Mouse (Mus musculus): ENCODE data around the gene Vps13c. TPM values are rescaled to one million over a fixed set of nuclear protein-coding genes. Genes with fewer than 3 reads are reported as not detected.

The Vps13c gene
- polyA plus RNA-seq, 1 experiment, result 3.2 TPM

DNA sequence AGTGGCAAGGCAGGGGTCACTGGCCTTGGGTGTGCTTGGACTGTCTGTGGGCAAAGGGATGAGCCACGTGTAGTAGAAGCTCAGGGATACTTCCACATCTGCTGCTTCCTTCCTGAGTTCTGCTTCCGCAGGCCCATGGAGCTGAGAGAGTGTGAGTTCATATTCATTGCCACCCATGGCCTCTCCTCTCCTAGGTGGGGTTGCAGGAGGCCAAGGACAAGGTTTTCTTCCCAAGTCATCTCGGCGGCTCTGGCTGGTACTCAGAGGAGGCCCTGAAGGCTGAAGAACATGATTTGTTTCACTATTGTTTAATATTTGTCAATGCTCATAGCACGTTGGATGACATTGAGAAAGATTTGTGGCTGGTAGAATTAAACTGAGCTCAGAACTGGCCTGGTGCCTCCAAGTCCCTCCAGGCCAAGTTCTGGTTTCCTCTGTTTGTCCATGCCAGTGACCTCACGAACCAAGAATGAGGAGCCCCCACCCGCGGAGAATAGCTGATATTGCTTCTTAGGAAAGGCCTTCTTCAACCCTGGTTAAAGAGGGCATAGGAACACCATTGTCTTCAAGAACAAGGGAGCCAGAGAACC is 180.7 kb downstream of the Vps13c start:
- no peaks in the 10 kb centered on the region for H3K27me3 ChIP-seq (ENCODE audit: control insufficient read depth, insufficient read depth, low read length)
- H3K27ac ChIP-seq (ENCODE audit: control insufficient read depth, insufficient read depth, low read depth, low read length), result no peak overlapping the region
- no peaks in the 10 kb centered on the region; the same call in 1 of the 2 replicates for H3K4me1 ChIP-seq (ENCODE audit: control insufficient read depth, insufficient read depth, low read length)
- TF ChIP-seq CTCF (IDR thresholded peaks at IDR 0.05; ENCODE audit: control insufficient read depth, insufficient read depth, insufficient replicate concordance, low read depth, low read length) (no peak), POLR2A (IDR thresholded peaks at IDR 0.05; ENCODE audit: control insufficient read depth, low read depth, low read length) (no peak)
- no peaks in the 10 kb centered on the region for H3K36me3 ChIP-seq (ENCODE audit: control insufficient read depth, insufficient read depth, low read length)
- no peak overlapping the region for H3K4me3 ChIP-seq (ENCODE audit: control insufficient read depth, low read depth, low read length)

DNA sequence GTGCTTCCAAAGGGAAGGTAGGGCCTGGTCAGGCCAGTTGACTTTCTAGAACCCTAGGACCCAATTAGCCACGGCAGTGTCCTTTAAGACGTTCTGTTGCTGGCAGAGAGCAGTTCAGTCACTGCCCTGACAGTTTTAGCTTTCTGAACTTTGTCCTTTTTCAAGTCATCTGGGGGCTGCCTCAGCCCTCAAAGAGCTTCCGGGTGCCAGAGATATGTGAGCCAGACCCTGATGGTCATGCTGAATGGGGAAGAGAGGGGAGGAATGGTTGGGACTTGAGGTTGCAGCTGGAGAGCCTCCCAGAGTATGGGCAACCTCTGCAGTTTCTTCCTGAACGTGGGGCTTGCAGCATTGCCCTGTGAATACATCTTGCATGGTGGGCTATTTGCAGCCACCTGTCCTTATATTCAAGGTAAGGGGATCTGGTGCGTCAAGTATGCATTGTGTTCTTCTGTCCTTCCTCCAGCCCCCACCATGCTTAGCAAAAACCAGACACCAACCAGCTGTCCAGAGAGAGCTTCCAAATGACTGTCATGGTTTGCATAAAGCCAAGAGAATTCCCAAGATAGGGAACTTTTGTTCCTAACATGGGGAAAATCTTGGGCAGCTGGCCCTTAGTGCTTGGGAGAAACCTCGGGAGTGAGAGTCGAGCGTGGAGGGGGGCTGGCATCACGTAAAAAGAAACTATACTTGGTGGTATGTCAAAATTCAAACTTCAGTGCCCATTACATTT is 182.3 kb downstream of the Vps13c start:
- H3K4me3 ChIP-seq (ENCODE audit: control insufficient read depth, low read depth, low read length), result no peak overlapping the region
- no peaks in the 10 kb centered on the region for H3K36me3 ChIP-seq (ENCODE audit: control insufficient read depth, insufficient read depth, low read length)
- TF ChIP-seq CTCF (IDR thresholded peaks at IDR 0.05; ENCODE audit: control insufficient read depth, insufficient read depth, insufficient replicate concordance, low read depth, low read length) (no peak), POLR2A (IDR thresholded peaks at IDR 0.05; ENCODE audit: control insufficient read depth, low read depth, low read length) (no peak)
- no peaks in the 10 kb centered on the region for H3K4me1 ChIP-seq (ENCODE audit: control insufficient read depth, insufficient read depth, low read length)
- no peaks in the 10 kb centered on the region for H3K27me3 ChIP-seq (ENCODE audit: control insufficient read depth, insufficient read depth, low read length)
- no peak overlapping the region for H3K27ac ChIP-seq (ENCODE audit: control insufficient read depth, insufficient read depth, low read depth, low read length)

DNA sequence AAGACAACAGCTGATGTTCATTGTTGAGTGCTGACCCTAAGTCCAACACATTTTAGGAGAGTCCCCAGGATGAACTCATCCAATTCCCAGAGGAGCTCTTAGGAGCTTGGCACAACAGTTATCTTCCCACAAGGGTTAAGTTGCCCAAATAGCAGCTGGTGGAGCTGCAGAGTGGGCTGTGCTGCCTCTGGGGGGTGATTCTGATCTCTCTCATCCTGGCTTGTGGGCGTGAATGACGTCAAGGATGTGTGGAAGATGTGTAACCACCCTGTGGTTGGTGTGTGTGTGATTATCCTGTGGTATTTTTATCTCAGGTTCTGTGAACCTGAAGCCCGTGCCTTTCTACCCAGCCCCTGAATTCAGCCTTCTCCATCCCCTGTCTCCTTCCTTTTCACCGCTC is 188.4 kb downstream of the Vps13c start:
- no peak overlapping the region for H3K4me3 ChIP-seq (ENCODE audit: control insufficient read depth, low read depth, low read length)
- no peak overlapping the region for H3K27ac ChIP-seq (ENCODE audit: control insufficient read depth, insufficient read depth, low read depth, low read length)
- no peaks in the 10 kb centered on the region for H3K4me1 ChIP-seq (ENCODE audit: control insufficient read depth, insufficient read depth, low read length)
- H3K36me3 ChIP-seq (ENCODE audit: control insufficient read depth, insufficient read depth, low read length), result no peaks in the 10 kb centered on the region
- no peaks in the 10 kb centered on the region for H3K27me3 ChIP-seq (ENCODE audit: control insufficient read depth, insufficient read depth, low read length)
- no peak for TF ChIP-seq POLR2A (IDR thresholded peaks at IDR 0.05; ENCODE audit: control insufficient read depth, low read depth, low read length)
- TF ChIP-seq CTCF (IDR thresholded peaks at IDR 0.05; ENCODE audit: control insufficient read depth, insufficient read depth, insufficient replicate concordance, low read depth, low read length), result no peak

DNA sequence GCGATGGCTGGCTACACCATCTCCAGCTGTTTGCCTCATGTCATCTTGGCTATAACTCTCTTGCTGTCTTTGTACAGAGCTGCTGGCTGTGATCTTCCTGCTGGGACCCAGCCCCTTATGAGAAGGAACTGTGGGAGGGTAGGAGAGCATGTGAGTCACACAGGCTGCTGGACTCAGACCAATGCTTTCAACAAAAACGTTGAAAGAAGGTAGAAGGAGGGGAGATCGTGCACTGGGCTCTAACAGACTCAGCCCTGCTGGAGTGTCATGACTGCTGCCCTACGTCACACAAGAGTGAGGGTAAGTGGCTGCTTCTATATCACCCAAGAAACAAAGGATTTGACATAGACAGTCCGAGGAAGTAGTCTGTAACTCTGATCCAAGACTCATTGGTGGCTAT is 193.6 kb downstream of the Vps13c start:
- TF ChIP-seq POLR2A (IDR thresholded peaks at IDR 0.05; ENCODE audit: control insufficient read depth, low read depth, low read length) (no peak), CTCF (IDR thresholded peaks at IDR 0.05; ENCODE audit: control insufficient read depth, insufficient read depth, insufficient replicate concordance, low read depth, low read length) (no peak)
- Histone ChIP-seq H3K27me3 (ENCODE audit: control insufficient read depth, insufficient read depth, low read length) (no peaks in the 10 kb centered on the region), H3K4me3 (ENCODE audit: control insufficient read depth, low read depth, low read length) (no peak overlapping the region), H3K27ac (ENCODE audit: control insufficient read depth, insufficient read depth, low read depth, low read length) (no peak overlapping the region), H3K36me3 (ENCODE audit: control insufficient read depth, insufficient read depth, low read length) (no peaks in the 10 kb centered on the region), H3K4me1 (ENCODE audit: control insufficient read depth, insufficient read depth, low read length) (no peaks in the 10 kb centered on the region)

Other genes with a start within 250 kb of the Vps13c start
- 25.6 and 38.9 TPM in 2 replicates for gene C2cd4b, start 81.0 kb upstream of the Vps13c start, polyA plus RNA-seq (2012; rRNA removed)
- 0.10 and 0.30 TPM in 2 replicates for gene C2cd4a, start 8.1 kb upstream of the Vps13c start, polyA plus RNA-seq (2012; rRNA removed)